ENCODE assay signal across 25 mouse cellular contexts in the genomic region with DNA sequence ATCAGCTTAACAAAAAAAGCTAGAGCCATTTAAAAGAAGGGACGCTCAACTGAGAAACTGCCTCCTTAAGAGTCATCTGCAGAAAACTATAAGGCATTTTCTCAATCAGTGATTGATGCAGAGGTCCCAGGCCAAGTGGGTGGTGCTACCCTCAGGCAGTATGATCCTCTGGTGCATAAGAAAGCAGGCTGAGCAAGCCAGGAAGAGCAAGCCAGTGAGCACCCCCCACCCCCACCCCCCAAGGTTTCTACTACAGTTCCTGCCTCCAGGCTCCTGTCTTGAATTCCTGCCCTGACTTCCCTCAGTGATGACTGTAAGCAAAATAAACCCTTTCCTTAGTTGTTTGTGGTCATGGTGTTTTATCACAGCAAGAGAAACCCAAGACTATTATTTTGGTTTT. TPM values are rescaled to one million over a fixed set of nuclear protein-coding genes. Genes with fewer than 3 reads are reported as not detected.
DNase-seq lines count a peak whose midpoint lies in the region; ATAC-seq and TF ChIP-seq lines count a peak whose summit lies in the region.
"Had no signal": no experiment of that assay in that cellular context is flagged by ENCODE, and none has a peak within 500 bp of the region (broad histone marks: within the 10 kb centered on the region; RNA-seq: fewer than 3 reads in every experiment).

No protein-coding gene starts in this region.

- no peak for TF ChIP-seq CTCF in heart, adult 2 months (IDR thresholded peaks at IDR 0.05)

- no peak overlapping the region for H3K9ac ChIP-seq in heart, adult 2 months (ENCODE audit: low read depth, low read length)
- H3K9ac ChIP-seq in ES-E14 (ENCODE audit: insufficient read depth, low read depth, low read length, poor library complexity, severe bottlenecking): no peak overlapping the region
- H3K9ac ChIP-seq: embryonic facial prominence, embryonic 12.5 days; forebrain, embryonic 12.5 days had no signal

- in situ Hi-C loops in ES-E14 (cut with MboI; ENCODE audit: low sequenced_read_pairs in 2 of 2, unreplicated experiment in 2 of 2): no loop called here

- TF ChIP-seq POLR2A in heart, adult 2 months (IDR thresholded peaks at IDR 0.05; ENCODE audit: insufficient read depth, low read depth, low read length): no peak

- H3K79me2 ChIP-seq in heart, adult 2 months (replicated peaks; ENCODE audit: control insufficient read depth, insufficient read depth, low read length): no peaks in the 10 kb centered on the region

- no peak overlapping the region for H3K4me3 ChIP-seq in heart, adult 2 months
- no peak overlapping the region for H3K4me3 ChIP-seq in ES-E14 (ENCODE audit: insufficient read depth in 1 of 2, low read depth in 1 of 2, low read length in 2 of 2, poor library complexity in 1 of 2, severe bottlenecking in 1 of 2)
- H3K4me3 ChIP-seq: embryonic facial prominence, embryonic 10.5 days; embryonic facial prominence, embryonic 12.5 days; forebrain, embryonic 12.5 days had no signal

- intact Hi-C loops in heart, adult 2 months (cut with DNase I): no loop called here

- no peaks in the 10 kb centered on the region for H3K27me3 ChIP-seq in heart, adult 2 months (ENCODE audit: control insufficient read depth, insufficient read depth, low read length)
- H3K27me3 ChIP-seq: CH12.LX; embryonic facial prominence, embryonic 12.5 days; forebrain, embryonic 12.5 days; Patski had no signal

- 97% methylated on average over 1 of the region's 1 CpGs for WGBS in heart, adult 2 months

- peaks cover 5% of the 10 kb centered on the region for H3K36me3 ChIP-seq in heart, adult 2 months (ENCODE audit: control insufficient read depth, insufficient read depth, low read length)
- H3K36me3 ChIP-seq in ES-E14 (ENCODE audit: control insufficient read depth, insufficient read depth, low read length, poor library complexity, severe bottlenecking): peaks cover 36% of the 10 kb centered on the region

- peak; percentile 12 for DNase-seq in heart, adult 11 months
- DNase-seq in heart, adult 2 months: no peak
- DNase-seq in ES-E14 (ENCODE audit: low read depth, low spot score) (peak; percentile 21), R1 (ENCODE audit: low read depth, low spot score) (peak; percentile 62)
- no peak for DNase-seq in testis, postnatal 10 days (ENCODE audit: low spot score)
- no peak for DNase-seq in ovary, adult 18-20 months (ENCODE audit: low spot score)
- DNase-seq: adrenal gland, adult 8-10 months; adrenal gland, postnatal 14 days; adrenal gland, postnatal 36 days; B cell, adult 2 months; cerebellum, adult 11-12 months; cerebellum, adult 2 months; cerebellum, adult 9-10 months; cerebellum, postnatal 10 days; cerebellum, postnatal 25 days had no signal

- H3K4me1 ChIP-seq in heart, adult 2 months (ENCODE audit: control insufficient read depth, insufficient read depth, low read length): no peaks in the 10 kb centered on the region
- H3K4me1 ChIP-seq in ES-E14 (ENCODE audit: control insufficient read depth in 2 of 2, insufficient read depth in 2 of 2, low read length in 2 of 2, poor library complexity in 1 of 2): peaks cover 0 to 3% of the 10 kb centered on the region in 2 experiments; a peak in 1 of 4 replicates
- H3K4me1 ChIP-seq: embryonic facial prominence, embryonic 10.5 days; embryonic facial prominence, embryonic 12.5 days; forebrain, embryonic 12.5 days had no signal

- ATAC-seq in frontal cortex, adult (ENCODE audit: low TSS enrichment): no peak
- ATAC-seq: activated CD4-positive, CD25-positive, alpha-beta regulatory T cell, adult 4 months; CD4-positive, CD25-positive, alpha-beta regulatory T cell, adult 4 months; forebrain, embryonic 14.5 days; forebrain, embryonic 16.5 days; Patski had no signal

- H3K9me3 ChIP-seq in ES-E14 (ENCODE audit: control insufficient read depth, insufficient read depth, low read depth, low read length): no peaks in the 10 kb centered on the region
- H3K9me3 ChIP-seq: embryonic facial prominence, embryonic 10.5 days; embryonic facial prominence, embryonic 12.5 days; forebrain, embryonic 12.5 days had no signal

- no peak for TF ChIP-seq EP300 in heart, adult 2 months (IDR thresholded peaks at IDR 0.05; ENCODE audit: insufficient read depth, low read depth, low read length)

- H3K27ac ChIP-seq in heart, adult 2 months: no peak overlapping the region
- peak overlapping the region; percentile 74; the same call in 1 of the 2 replicates for H3K27ac ChIP-seq in ES-E14 (ENCODE audit: insufficient read depth, low read depth, low read length, poor library complexity, severe bottlenecking)
- H3K27ac ChIP-seq: embryonic facial prominence, embryonic 10.5 days; embryonic facial prominence, embryonic 12.5 days; forebrain, embryonic 12.5 days had no signal

TF ChIP-seq in ES-E14, 5 proteins besides CTCF, POLR2A, EP300 and RAD21:
- no peak for TF ChIP-seq HCFC1 (IDR thresholded peaks at IDR 0.05; ENCODE audit: borderline replicate concordance, insufficient read depth, low read length)
- TF ChIP-seq ZC3H11A (IDR thresholded peaks at IDR 0.05; ENCODE audit: borderline replicate concordance, low read depth, low read length): no peak
- no peak for TF ChIP-seq CHD2 (IDR thresholded peaks at IDR 0.05; ENCODE audit: low read depth, low read length)
- no peak for TF ChIP-seq ZNF384 (IDR thresholded peaks at IDR 0.05; ENCODE audit: low read depth, low read length)

RNA-seq across cellular contexts. Expression of a gene that starts 18.1 kb away (rescaled TPM):
- 10 to 100 TPM; 11.5 to 12.3 TPM for total RNA-seq in heart, adult 2 months (2021)
- 7.5 and 12.1 TPM in 2 replicates for polyA plus RNA-seq in heart, adult 2 months (2012; rRNA removed)
- 15.8 and 22.6 TPM in 2 replicates for total RNA-seq in ES-E14 (2012; rRNA removed)

RNA-seq across cellular contexts. Expression of a gene that starts 20.9 kb away (rescaled TPM):
- 10 to 100 TPM; 11.0 to 12.6 TPM for total RNA-seq in heart, adult 2 months (2021)
- polyA plus RNA-seq in heart, adult 2 months (2012; rRNA removed): 6.4 and 7.1 TPM in 2 replicates
- 17.6 and 17.8 TPM in 2 replicates for total RNA-seq in ES-E14 (2012; rRNA removed)

Comparison
In these comparisons a context has a peak if more than half of its experiments do, and no peak if none do; other contexts are left out.
1. DNase-seq: peak in heart, adult 11 months (single experiment), ES-E14 (single experiment) and R1 (single experiment); none in heart, adult 2 months (0 of 2), testis, postnatal 10 days (single experiment) and ovary, adult 18-20 months (single experiment).